Mouse (Mus musculus) midbrain, embryonic 14.5 days (tissue): ENCODE results near the gene Lysmd2. TPM values are rescaled to one million over a fixed set of nuclear protein-coding genes. Genes with fewer than 3 reads are reported as not detected.
A peak's percentile ranks its signal among the peaks of the same experiment; 100 is the strongest.

Experiments
- ATAC-seq: fragments of 200-750 bp; cut with Nextera tagmentation; 2 replicates; pipeline ENCODE4 v1.8.0; 2017; ENCODE audit warnings: moderate number of reproducible peaks, moderate library complexity; ENCODE audit not compliant: low FRiP score, low TSS enrichment
- DNase-seq: peaks from one replicate; pipeline ENCODE4 v3.0.0-alpha.2; 2015
- H3K27ac ChIP-seq: fragments of 300-500 bp; sonication (generic); replicated peaks from 2 replicates; pipeline ENCODE4 v1.5.1; 2014; ENCODE audit warnings: mild to moderate bottlenecking, low read depth, low read length, moderate library complexity
- H3K27me3 ChIP-seq: fragments of 300-500 bp; sonication (generic); 2 replicates; pipeline ENCODE4 v1.6.1; 2014; ENCODE audit warnings: low read length, control low read depth, mixed read lengths; ENCODE audit not compliant: control insufficient read depth, insufficient read depth
- H3K36me3 ChIP-seq: fragments of 300-500 bp; sonication (generic); 2 replicates; pipeline ENCODE4 v1.6.1; 2014; ENCODE audit warnings: low read length, control low read depth; ENCODE audit not compliant: control insufficient read depth, insufficient read depth
- H3K4me1 ChIP-seq: fragments of 300-500 bp; sonication (generic); 2 replicates; pipeline ENCODE4 v1.6.1; 2014; ENCODE audit warnings: mild to moderate bottlenecking, antibody characterized with exemption, low read length, control low read depth; ENCODE audit not compliant: control insufficient read depth, insufficient read depth
- H3K4me2 ChIP-seq: fragments of 300-500 bp; sonication (generic); 2 replicates; pipeline ENCODE4 v1.6.1; 2014; ENCODE audit warnings: mild to moderate bottlenecking, low read length, moderate library complexity
- H3K4me3 ChIP-seq: fragments of 300-500 bp; sonication (generic); replicated peaks from 2 replicates; pipeline ENCODE4 v1.5.1; 2014; ENCODE audit warnings: low read depth, low read length
- H3K9ac ChIP-seq: fragments of 300-500 bp; sonication (generic); replicated peaks from 2 replicates; pipeline ENCODE4 v1.6.1; 2014; ENCODE audit warnings: mild to moderate bottlenecking, low read length, moderate library complexity
- H3K9me3 ChIP-seq: fragments of 300-500 bp; sonication (generic); 2 replicates; pipeline ENCODE4 v1.6.1; 2016; ENCODE audit warnings: low read length, control low read depth, mixed read lengths; ENCODE audit not compliant: control insufficient read depth
- WGBS: fragments of 180-500 bp; shearing (Covaris S2); extraction: QIAGEN DNeasy Blood & Tissue Kit; methylation state at CpG from one replicate; pipeline ENCODE4 v1.1.7; 2014; 5-methylcytosine and 5-hydroxymethylcytosine counted together
- polyA plus RNA-seq: library from polyadenylated mRNA; unstranded; fragments of >200 nt; fragmentation: Nextera tagmentation; extraction: Ambion mirVana; gene quantifications from 2 replicates; pipeline ENCODE4 v1.2.1, GENCODE M21; 2014

The Lysmd2 gene
- polyA plus RNA-seq, 1 experiment from 2014 or later, result 29.0 TPM

- peak; percentile 22 for DNase-seq
- no peak overlapping the region for H3K9ac ChIP-seq
- peaks cover 7% of the 10 kb centered on the region; the same call in 1 of the 2 replicates for H3K4me1 ChIP-seq
- H3K9me3 ChIP-seq, result no peaks in the 10 kb centered on the region
- H3K27me3 ChIP-seq, result no peaks in the 10 kb centered on the region
- ATAC-seq, result no peak
- no peak overlapping the region for H3K4me2 ChIP-seq
- H3K27ac ChIP-seq, result no peak overlapping the region
- WGBS, result 65% methylated on average over 7 of the region's 7 CpGs
- peaks cover 3% of the 10 kb centered on the region; the same call in 1 of the 2 replicates for H3K36me3 ChIP-seq
- H3K4me3 ChIP-seq, result no peak overlapping the region
These were observed 25.2 kb upstream of the Lysmd2 start for GRCm38 (mm10) chr9:75600166-75600934.

- peaks cover 7% of the 10 kb centered on the region; the same call in 1 of the 2 replicates for H3K4me1 ChIP-seq
- no peak overlapping the region for H3K4me2 ChIP-seq
- H3K9ac ChIP-seq, result no peak overlapping the region
- DNase-seq, result no peak
- no peak overlapping the region for H3K4me3 ChIP-seq
- ATAC-seq, result no peak
- H3K9me3 ChIP-seq, result no peaks in the 10 kb centered on the region
- 69% methylated on average over 12 of the region's 12 CpGs for WGBS
- H3K36me3 ChIP-seq, result peaks cover 3% of the 10 kb centered on the region; the same call in 1 of the 2 replicates
- no peaks in the 10 kb centered on the region for H3K27me3 ChIP-seq
- H3K27ac ChIP-seq, result no peak overlapping the region
These were observed 24.0 kb upstream of the Lysmd2 start for GRCm38 (mm10) chr9:75601510-75601909.

- 94% methylated on average over 4 of the region's 4 CpGs for WGBS
- Histone ChIP-seq H3K9me3 (no peaks in the 10 kb centered on the region), H3K27ac (no peak overlapping the region), H3K36me3 (no peaks in the 10 kb centered on the region), H3K4me3 (no peak overlapping the region), H3K9ac (no peak overlapping the region), H3K4me1 (peaks cover 12% of the 10 kb centered on the region), H3K27me3 (no peaks in the 10 kb centered on the region), H3K4me2 (no peak overlapping the region)
- DNase-seq, result no peak
- no peak for ATAC-seq
These were observed 18.0 kb upstream of the Lysmd2 start for GRCm38 (mm10) chr9:75607496-75607895.

GRCm38 (mm10) chr9:75609505-75609904, 16.0 kb upstream of the Lysmd2 start:
- DNase-seq, result peak; percentile 63
- no peaks in the 10 kb centered on the region for H3K9me3 ChIP-seq
- peaks cover 12% of the 10 kb centered on the region for H3K4me1 ChIP-seq
- ATAC-seq, result peak; percentile 44
- peak overlapping the region; percentile 84 for H3K9ac ChIP-seq
- H3K4me3 ChIP-seq, result peak overlapping the region; percentile 88
- peak overlapping the region; percentile 91 for H3K27ac ChIP-seq
- H3K4me2 ChIP-seq, result peak overlapping the region; percentile 67
- 22% methylated on average over 1 of the region's 1 CpGs for WGBS
- no peaks in the 10 kb centered on the region for H3K36me3 ChIP-seq
- H3K27me3 ChIP-seq, result no peaks in the 10 kb centered on the region

- Histone ChIP-seq H3K27me3 (no peaks in the 10 kb centered on the region), H3K9ac (peak overlapping the region; percentile 84), H3K4me2 (peak overlapping the region; percentile 67), H3K4me1 (peaks cover 12% of the 10 kb centered on the region), H3K27ac (peak overlapping the region; percentile 91), H3K4me3 (peak overlapping the region; percentile 88), H3K36me3 (no peaks in the 10 kb centered on the region), H3K9me3 (no peaks in the 10 kb centered on the region)
- ATAC-seq, result no peak
- 6% methylated on average over 16 of the region's 16 CpGs for WGBS
- peak; percentile 67 for DNase-seq
These were observed 15.6 kb upstream of the Lysmd2 start for GRCm38 (mm10) chr9:75609965-75610364.

- DNase-seq (peak; percentile 89), ATAC-seq (peak; percentile 93)
- Histone ChIP-seq H3K4me3 (peak within 1 kb of the TSS; percentile 88), H3K27me3 (no peaks in the 10 kb centered on the region), H3K9me3 (no peaks in the 10 kb centered on the region), H3K36me3 (no peaks in the 10 kb centered on the region), H3K9ac (peak within 1 kb of the TSS; percentile 84), H3K4me1 (peaks cover 12% of the 10 kb centered on the region), H3K4me2 (peak within 1 kb of the TSS; percentile 67), H3K27ac (peak within 1 kb of the TSS; percentile 91)
- under 1% methylated on average over 74 of the region's 74 CpGs for WGBS
These were observed 14.7 kb upstream of the Lysmd2 start, which contains the start of gene Tmod2 for GRCm38 (mm10) chr9:75610571-75611493. TSS of gene Tmod2 (minus strand) at chr9:75611325.

GRCm38 (mm10) chr9:75616560-75616959, 9.0 kb upstream of the Lysmd2 start:
- H3K27ac ChIP-seq, result no peak overlapping the region
- no peak overlapping the region for H3K9ac ChIP-seq
- H3K27me3 ChIP-seq, result no peaks in the 10 kb centered on the region
- H3K4me3 ChIP-seq, result no peak overlapping the region
- H3K36me3 ChIP-seq, result no peaks in the 10 kb centered on the region
- WGBS, result 73% methylated on average over 3 of the region's 3 CpGs
- ATAC-seq (no peak), DNase-seq (no peak)
- no peaks in the 10 kb centered on the region for H3K4me1 ChIP-seq
- H3K9me3 ChIP-seq, result no peaks in the 10 kb centered on the region
- no peak overlapping the region for H3K4me2 ChIP-seq

- Histone ChIP-seq H3K9me3 (no peaks in the 10 kb centered on the region), H3K4me1 (no peaks in the 10 kb centered on the region), H3K27ac (no peak overlapping the region), H3K9ac (no peak overlapping the region), H3K4me2 (no peak overlapping the region), H3K36me3 (no peaks in the 10 kb centered on the region), H3K4me3 (no peak overlapping the region), H3K27me3 (no peaks in the 10 kb centered on the region)
- 90% methylated on average over 6 of the region's 6 CpGs for WGBS
- DNase-seq (no peak), ATAC-seq (no peak)
These were observed 6.6 kb upstream of the Lysmd2 start for GRCm38 (mm10) chr9:75618836-75619400.
